Mouse (Mus musculus): ENCODE measurements around the gene Cuta. TPM values are rescaled to one million over a fixed set of nuclear protein-coding genes. Genes with fewer than 3 reads are reported as not detected.
A peak's percentile ranks its signal among the peaks of the same experiment; 100 is the strongest.

Cuta gene
- polyA plus RNA-seq, 1 experiment: 145 TPM

DNA sequence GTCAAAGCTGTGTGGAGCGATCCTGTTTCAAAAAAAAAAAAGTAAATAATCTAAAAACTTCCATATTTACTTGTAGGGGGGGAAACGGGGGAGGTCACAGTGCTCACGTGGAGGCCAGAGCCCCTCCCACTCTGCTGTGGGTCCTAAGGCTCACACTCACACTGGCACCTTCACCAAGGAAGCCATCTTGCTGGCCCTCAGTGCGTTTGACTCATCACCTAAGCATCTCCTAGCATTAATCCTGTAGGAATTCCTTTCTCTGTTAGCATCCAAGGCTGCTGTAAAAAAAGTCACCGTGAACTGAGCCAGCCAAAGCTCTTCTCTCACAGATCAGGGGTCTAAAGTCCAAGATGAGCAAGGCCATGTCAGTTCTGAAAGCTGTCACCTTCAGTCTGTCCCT, 16.9 kb upstream of the Cuta start:
- no peak for DNase-seq (ENCODE audit: low spot score)

DNA sequence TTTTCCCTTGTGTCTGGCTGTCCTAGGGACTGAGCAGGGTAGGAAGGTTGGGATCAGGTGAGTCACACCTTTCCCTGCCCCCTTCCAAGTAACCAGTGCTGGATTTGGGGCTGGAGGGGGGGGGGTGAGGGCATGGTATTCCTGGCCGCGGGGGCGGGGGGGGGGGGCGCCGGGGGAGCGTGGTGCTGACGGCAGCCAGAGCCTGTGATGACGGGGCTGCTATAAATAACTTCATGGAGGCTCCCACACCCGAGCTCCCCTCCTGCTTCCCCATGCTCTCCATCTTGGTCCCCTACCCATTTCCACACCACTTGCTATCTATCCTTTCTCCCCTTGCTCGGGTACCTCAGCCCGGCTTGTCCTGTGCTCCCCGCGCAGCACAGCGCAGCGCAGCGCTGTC, 14.4 kb upstream of the Cuta start:
- no peak for DNase-seq (ENCODE audit: low spot score)

DNA sequence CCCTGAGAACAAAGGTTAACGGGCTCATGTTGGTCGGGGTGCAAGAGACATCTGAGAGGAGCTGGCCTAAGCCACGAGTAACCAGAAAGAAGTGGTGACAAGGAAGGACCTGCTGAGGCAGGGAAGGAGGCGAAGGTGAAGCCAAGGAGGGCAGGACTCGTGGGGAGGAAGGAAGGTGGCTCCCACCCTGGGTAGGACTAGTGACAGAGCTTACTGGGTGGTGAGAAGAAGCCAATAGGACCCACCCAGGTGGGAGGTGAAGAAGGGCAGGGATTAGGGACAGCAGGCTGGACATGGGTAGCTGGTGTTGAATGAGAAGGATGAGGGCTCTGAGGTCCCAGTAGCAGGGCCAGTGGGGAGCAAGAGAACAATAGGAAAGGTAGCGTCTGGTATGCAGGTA, 13.8 kb upstream of the Cuta start:
- DNase-seq (ENCODE audit: low spot score): no peak

DNA sequence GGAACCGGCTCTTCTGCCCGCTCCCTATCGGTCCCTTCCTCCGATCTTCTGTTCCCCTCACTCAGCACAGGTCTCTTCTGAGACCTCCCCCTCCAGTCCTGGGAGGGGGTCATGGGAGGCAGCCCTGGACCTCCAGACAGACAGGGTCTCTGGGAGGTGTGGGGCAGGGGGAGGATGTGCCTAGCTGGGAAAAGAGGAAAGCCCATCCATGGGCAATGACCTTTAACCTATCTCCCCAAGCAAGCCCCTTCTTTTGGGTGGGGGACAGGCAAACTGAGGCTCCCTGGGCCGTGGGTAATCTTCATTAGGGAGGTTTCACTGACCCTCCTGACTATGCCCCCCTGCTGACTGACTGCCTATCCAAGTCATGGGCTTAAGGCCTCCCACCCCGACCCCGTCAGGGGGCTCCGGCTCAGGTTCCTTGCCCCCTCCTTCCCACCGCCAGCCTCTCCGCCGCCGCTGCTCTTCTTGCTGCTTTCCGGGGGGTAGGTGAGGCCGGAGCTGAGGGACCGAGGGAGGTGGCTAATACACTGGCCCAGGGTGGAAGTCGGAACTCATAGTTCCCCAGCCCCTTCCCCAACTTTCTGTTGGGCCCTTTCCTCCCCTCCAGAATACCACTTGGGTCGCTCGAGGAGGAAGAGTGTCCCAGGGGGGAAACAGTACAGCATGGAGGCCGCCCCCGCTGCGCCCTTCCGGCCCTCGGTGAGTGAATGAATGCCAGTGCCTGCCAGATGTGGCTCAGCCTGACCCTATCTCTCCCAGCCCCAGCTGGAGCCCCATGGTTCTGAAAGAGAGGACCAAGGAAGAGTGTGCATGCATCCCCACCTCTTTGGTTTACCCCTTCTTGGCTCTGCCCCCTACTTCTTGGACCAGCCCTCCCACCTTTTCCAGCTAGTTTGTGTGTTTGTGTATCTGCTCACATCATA, 12.8 kb upstream of the Cuta start:
- DNase-seq (ENCODE audit: low spot score): no peak

DNA sequence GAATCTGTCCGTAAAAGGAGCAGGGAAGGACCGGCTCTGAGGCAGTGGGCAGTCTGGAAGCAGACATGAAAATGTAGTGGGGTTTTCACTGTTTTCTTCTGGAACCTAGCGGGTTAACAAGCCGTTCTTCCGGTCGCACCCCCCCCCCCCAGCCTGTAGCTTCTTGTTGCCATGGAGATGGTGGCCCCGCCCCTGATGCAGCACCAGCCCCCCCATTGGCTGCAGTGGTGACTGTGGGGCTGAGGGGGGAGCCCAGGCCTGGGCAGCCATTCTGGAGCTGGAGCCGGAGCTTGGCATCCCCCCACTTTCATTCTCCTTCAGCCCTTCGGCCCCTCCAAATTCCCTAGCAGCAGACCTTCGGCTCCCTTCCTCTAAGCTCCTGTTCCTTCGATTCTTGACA, 12.0 kb upstream of the Cuta start:
- DNase-seq (ENCODE audit: low spot score): no peak

DNA sequence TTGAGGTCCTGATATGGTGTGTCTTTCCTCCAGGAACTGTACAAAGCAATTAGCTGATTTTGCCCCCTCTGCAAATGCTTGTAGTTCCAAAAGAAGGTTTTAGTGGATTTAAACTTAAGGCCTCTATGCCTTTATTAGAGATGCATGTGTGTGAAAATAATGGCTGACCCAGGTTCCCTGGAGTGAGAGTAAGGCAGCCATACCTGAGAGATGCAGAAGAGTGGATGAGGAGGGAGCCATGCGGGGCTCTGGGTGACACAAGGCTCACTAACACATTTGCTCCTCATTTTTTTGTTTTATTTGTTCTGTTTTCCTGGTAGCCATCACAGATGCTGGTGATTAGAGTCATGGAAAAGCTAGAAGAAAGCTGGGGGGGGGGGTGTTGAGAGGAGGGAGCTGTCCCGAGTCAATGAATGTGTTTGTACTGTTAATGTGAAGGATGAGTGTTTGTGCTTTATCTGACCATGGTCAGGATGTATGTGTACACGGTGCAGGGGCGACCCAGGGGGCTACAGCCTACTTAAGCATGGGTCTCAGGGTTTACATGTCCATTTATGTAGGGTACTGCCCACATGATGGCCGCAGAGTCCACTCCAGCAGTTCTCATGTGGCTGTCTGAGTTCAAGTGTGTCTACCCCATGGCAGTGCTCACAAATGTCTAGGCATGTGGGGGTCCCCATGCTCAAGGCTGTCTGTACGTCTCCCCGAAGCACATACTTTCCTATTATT, 11.4 kb upstream of the Cuta start:
- no peak for DNase-seq (ENCODE audit: low spot score)

DNA sequence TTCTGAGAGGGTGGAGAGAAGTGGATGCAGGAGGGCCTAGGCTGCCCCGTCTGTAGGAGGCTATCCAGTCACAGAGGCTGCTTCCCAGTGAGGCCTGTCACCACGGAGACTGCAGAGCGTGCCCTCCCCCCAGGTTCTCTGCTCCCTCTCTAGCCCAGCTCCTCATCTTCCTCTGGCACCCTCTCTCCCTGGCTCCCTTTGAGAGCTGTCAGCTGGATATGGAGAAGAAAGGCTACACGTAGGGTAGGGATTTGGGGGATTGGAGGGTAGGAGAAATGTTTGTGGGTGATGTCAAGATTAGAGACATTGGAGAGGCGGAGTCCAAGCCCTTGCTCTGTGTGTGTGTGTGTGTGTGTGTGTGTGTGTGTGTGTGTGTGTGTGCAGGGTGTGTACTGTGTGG, 10.5 kb upstream of the Cuta start:
- DNase-seq (ENCODE audit: low spot score): no peak

DNA sequence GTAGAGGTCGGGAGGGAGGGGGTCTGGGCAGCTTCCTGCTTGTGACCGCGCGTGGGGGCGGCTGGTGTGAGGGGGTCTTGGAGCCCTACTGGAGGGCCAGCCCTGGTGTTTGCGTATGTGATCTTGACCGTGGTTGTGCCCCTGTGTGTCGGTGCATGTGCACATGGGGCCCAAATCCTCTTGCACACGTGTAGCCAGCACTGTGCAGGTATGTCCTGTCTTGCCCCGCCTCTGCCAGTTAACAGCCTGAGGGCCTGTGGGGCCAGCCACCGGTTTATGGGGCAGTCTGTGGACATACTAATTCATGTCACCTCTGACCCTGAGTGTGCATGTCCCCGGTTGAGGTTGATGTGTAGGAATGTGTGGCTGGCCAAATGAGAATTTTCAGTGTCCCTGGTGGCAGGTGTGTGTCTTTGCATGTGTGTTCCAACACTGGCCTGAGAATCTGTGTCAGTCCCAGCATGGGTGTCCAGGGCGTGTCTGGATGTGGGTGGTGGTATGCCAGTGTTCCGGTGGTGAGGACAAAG, 9.7 kb upstream of the Cuta start:
- no peak for DNase-seq (ENCODE audit: low spot score)

DNA sequence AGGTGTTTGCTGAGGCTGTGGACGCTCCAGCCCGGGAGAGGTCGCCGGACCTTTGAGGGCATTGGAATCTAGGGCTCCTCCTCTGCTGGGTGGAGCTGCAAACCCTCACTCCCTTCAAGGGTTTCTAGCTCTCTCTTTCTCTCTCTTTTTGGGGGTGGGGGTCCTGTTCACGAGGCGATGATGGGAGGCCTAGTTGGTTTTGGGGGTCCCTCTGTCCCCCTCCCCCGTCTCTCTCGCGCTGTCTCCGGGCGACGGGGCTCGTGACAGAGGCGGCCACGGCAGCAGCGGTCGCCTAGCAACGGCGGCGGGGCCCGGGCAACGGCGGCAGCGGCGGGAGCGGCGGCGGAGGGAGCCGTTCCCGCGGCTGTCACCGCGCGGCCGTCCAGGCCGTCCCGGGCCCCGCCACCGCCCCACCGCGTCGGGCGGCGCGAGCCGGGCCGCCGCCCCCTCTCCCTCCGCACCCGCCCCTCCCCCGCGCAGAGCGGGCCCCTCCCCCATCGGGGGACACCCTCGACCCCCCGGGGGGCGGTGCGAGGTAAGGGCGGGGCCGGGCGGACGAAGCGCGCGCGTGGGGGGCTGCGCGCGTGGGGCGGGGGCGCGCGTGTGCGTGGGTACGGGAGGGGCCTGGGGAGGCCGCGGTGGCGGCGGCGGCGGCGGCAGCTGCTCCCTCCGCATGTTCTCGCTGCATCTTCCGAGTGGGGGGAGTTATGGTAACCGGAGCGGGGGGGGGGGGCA, 9.1 kb upstream of the Cuta start:
- DNase-seq (ENCODE audit: low spot score): no peak

DNA sequence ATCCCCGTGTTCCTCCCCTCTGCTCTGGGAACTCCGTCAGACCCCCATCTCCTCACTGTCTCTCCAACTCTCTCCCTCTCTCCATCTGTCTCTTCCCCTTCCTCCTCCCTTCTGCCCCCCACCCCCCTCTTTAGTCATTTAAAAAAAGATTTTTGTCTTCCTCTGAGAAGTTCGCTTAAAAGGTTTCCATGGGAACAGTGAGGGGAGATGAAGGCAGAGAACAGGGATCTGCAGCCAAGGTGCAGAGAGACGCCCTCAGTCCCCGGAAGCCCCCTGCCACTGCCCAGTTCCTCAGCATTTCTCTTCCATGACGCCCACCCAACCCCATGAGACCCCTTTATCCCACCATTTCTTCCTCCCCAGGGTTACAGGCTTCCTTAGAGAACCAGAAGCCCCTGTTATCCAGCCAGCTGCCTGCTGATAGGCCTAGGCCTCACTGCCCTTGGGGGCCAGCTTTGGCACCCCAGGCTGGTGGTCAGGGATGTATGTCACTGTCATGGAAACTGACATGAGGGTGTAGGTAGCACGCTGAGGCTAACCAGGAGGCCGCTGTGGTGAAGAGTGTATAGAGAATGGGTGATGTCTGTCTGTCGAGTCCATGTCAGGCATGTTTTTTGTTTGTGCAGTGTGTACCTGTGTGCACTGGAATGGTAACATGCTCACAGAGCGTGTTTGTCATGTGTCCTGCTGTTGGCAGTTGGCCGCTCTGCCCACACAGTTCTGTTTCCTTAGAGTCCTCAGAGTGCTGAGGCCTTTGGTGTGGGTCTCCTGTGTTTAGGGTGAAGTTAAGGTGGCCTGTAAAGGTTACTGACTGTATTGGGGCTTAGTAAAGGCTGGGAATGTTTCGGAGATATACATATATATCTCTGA, 8.1 kb upstream of the Cuta start:
- DNase-seq (ENCODE audit: low spot score): no peak

DNA sequence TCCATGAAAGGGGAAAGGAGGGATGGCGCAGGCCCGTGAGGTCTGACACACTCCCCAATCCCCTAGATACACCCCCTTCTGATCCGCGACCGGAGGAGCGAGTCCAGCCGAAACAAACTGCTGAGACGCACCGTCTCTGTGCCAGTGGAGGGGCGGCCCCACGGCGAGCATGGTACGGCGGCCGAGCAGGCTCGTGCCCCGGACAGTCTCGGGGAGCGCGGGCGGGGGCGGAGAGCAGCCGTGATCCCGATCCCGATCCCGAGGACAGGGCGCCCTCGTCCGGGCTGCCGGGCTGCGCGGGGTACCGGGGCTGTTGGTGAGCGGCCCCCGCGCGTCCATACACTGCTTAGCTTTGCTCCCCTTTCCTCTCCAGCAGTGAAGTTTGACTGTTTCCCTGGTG, 7.2 kb upstream of the Cuta start:
- peak; percentile 79 for DNase-seq (ENCODE audit: low spot score)

DNA sequence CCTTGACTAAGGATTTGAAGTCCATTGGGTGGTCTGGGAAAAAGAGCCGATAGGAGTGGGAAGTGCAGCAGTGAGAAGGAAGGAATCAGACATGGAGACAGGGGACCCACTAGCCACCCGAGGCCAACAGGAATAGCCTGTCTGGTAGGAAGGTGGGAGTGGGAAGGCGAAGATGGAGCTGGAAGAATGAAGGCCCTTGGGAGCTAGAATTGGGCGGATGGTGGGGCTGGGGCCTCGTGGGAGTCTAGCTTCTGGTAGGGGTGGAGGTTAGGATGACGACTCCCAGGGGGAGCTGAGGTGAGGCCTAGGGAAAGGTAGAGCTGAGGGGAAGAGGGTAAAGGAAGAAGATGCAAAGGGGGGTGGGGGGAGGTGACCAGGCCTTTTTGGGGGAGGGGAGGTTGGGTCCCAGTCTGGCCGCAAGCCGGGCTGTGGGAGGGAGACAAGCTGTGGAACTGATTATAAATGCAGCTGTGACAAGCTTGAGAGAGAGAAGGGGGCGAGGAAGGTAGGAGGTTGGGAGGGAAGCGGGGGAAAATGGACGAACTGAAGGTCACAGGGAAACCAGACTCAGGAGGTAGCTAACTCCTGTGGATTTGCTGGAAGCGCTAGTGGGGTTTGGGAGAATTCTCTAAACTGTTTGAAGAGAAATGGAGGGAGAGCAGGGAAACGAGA, 6.6 kb upstream of the Cuta start:
- DNase-seq (ENCODE audit: low spot score): no peak

DNA sequence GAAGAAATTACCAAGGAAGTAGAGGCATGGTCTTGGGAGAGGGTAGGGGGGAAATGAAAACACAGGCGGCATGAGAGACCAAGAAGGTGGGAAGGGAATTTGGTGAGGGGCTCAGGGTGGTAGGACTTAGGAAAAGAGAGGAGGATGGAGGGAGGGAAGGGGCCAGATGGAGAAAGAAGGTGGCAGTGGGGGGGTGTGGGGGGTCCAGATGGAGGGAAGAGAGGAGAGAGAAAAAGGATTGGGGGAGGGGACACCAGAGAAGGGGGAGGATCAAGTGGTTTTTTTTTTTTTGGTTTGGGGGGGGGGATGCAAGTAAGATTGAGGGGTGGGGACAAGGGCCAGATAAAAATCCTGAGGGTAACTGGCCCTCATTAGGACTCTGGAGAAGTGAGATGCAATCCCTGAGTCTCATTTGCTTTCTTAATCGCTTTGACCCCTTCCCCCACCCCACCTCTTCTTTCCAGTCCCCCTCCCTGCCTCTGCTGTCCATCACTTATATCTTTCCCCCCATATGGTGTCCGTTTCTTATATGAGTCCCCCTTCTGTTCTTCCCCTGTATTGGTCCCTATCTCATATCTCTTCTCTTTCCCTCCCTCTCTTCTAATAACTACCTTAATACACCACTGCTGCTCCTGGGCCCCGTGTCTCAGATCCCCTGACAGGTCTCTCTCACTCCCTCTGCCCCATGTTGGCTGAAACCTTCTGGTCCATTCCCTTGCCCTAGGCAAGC, 2.6 kb upstream of the Cuta start:
- DNase-seq (ENCODE audit: low spot score): no peak

DNA sequence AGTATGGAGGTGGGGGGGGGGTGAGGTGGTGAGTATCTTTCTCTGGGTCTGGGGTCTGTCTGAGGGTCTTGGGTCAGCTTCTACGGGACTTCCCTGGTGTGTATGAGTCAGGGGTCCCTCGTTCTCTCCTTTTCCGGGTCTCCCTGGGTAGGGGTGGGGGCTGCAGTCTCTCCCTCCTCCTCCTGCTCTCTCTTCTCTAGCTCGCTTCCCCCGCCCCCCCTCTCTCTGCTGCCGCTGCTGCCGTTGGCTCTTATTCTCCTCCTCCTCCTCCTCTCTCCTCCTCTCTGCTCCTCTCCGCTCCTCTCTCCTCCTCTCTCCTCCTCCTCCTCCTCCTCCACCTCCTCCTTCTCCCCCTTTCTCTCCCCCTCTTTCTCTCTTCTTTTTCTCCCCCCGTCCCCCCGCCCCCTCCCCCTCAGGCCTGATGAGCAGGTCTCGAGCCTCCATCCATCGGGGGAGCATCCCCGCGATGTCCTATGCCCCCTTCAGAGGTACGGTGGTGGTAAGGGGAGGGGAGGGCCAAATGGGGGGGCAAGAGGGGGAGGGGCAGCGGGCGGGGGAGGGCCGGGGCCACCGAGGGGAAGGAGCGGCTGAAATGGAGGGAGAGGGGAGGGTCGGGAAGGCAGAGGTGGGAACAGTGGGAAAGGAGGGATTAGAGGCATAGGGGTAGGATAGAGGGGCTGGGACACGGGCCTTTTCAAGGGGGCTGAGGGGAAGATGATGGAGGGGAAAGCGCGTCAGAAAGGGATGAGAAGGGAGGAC, 1.8 kb upstream of the Cuta start, which contains the start of gene Syngap1:
Gene Syngap1 (plus strand): TSS at position 223 of the 759 bp plus-strand sequence.
- no peak for DNase-seq (ENCODE audit: low spot score)

DNA sequence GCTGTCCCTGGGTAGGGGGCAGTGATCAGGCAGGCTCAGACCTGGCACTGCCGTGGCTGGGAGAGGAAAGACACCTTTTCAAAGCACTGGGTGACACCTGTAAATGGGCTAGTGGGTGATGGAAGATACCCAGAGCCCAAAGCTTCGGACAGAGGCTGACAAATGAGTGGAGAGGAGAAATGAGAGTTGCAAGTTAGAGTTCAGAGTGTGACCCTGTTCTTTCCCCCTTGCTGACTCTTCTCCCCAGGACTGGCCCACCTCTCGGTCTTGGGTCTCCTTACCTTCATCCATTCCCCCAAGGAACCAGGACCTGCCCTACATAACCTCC, 568 bp upstream of the Cuta start:
- DNase-seq (ENCODE audit: low spot score): no peak

DNA sequence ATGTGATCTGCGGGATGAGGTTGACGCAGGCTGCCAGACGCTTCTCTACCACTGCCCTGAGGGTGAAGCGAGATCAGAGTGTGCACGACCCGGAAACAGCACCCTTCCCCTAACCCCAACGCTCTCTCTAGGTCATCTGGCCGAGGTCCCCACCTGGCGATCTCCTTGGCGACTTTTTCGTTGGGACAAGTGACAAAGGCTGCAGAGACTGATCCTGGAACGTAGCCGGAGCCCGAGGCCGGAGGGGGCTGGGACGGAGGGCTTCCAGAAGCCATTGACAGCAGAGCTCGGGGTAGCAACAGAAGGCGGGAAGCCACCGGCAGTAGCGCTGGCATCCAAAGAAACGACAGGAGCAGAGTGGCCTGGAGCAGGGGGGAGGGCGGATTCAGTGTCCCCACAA, 638 bp downstream of the Cuta start:
- DNase-seq (ENCODE audit: low spot score): no peak

DNA sequence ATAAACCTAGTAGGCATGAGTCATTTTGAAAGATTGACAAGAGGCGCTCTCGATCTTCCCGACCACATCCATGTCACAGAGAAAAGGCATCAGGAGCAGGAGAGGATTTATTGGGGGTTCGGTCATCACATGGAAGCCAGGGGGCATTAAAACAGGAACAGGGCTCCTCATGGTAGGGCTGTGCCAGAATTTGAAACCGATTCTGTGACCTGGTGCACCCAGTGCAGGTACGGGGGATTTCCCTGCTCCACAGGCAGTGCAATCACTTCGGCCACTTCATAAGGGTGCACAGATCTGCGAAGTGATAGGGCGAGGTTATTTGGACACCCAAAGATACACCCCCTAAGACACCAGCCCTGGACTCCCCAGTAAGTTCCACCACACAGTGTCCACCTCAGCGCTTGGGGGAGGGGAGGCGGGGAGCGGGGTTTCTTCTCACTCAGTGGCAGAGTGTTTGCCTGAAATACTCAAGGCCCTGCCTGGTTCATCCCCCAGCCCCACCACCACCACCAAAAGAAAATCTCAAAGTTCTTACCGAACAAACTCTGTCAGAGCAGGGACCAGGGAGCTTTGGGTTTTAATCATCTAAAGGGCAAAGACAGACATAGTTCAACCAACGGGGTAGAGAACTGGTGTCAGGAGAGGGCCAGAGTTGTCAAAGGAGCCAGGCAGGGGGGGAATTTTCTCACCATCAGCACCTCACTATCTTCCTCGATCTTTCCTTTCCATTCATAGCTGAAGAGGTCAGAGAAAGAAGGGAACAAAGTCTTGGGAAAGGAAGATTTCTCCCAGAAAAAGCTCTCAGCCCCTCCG, 1.3 kb downstream of the Cuta start:
- DNase-seq (ENCODE audit: low spot score): no peak

DNA sequence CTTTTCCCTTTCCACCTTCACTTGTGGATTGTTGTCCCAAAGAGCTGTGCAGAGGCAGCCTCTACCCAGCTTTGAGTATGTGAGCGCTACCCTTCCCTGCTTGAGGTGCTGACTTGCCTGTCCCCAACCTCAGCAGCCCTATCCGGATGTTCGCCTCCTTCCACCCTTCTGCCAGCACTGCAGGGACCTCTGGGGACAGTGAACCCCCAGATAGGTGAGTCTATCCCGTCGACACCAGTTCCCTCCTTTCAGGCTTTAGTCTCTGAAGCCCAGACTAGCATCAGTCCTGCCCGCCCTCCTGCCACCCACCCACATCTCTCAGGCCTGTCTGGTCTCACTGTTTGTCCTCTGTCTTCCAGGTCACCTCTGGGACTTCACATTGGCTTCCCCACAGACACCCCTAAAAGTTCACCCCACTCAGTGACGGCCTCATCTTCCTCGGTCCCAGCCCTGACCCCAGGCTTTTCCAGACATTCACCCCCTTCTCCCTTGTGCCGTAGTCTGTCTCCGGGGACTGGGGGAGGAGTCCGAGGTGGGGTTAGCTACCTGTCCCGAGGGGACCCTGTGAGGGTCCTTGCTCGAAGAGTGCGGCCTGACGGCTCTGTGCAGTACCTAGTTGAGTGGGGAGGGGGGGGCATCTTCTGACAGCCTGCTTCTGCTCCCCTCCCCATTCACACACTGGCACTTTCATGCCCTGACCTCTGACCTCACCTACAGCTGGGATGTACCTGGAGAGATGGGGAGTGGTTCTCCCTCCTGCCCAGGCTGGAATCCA, 2.3 kb downstream of the Cuta start:
- no peak for DNase-seq (ENCODE audit: low spot score)

Measured in urinary bladder, adult 2 months (tissue).